Mouse (Mus musculus): Measurements from ENCODE around the gene Dpm3. TPM values are rescaled to one million over a fixed set of nuclear protein-coding genes. Genes with fewer than 3 reads are reported as not detected.
A peak's percentile ranks its signal among the peaks of the same experiment; 100 is the strongest.

Dpm3 gene
- polyA plus RNA-seq, 1 experiment from 2014 or later: 88.7 TPM

DNA sequence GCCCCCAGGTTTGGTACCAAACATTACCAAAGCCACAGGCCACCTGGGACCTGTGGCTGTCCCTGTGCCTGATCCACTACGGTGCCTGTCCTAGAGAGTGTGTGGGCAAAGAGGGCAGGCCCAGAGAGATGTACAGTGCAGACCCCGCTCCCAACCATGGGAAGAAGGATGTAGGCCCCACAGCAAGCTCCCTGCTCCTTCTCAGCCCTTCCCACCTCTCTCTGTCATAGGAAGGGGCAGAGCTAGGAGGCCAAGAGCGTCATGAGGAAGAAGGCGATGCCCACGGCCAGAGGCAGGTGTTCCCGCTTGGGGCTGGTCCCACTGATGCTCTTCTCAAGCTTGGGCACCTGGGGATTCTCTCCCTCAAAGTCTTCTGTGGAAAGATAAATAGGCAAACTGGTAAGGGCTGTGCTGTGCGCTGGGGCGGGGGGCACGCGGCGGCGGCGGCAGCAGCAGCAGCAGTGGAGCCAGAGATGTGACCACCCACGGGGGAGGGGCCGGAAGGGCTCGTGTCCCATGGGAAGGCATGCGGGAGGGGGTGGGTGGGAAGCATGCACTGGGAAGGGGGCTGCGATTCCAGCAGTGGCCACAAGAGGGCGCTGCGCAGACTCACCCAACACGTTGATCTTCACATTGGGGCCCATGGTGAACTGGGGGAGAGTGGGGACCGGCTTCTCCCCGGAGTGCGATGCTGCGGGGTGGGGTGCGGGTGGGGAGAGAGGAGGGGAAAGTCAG is 56.2 kb downstream of the Dpm3 start:
- 10% methylated on average over 25 of the region's 26 CpGs for WGBS
- Histone ChIP-seq H3K4me2 (peak overlapping the region; percentile 73), H3K4me3 (peak overlapping the region; percentile 42), H3K27me3 (peaks cover 39% of the 10 kb centered on the region), H3K36me3 (no peaks in the 10 kb centered on the region), H3K9me3 (replicated peaks) (no peaks in the 10 kb centered on the region), H3K9ac (peak overlapping the region; percentile 39; the same call in 1 of the 2 replicates), H3K27ac (no peak overlapping the region), H3K4me1 (replicated peaks) (peaks cover 47% of the 10 kb centered on the region)
- peak; percentile 28 for ATAC-seq (replicated peaks; ENCODE audit: insufficient number of reproducible peaks, insufficient read depth, low FRiP score, low read depth)

DNA sequence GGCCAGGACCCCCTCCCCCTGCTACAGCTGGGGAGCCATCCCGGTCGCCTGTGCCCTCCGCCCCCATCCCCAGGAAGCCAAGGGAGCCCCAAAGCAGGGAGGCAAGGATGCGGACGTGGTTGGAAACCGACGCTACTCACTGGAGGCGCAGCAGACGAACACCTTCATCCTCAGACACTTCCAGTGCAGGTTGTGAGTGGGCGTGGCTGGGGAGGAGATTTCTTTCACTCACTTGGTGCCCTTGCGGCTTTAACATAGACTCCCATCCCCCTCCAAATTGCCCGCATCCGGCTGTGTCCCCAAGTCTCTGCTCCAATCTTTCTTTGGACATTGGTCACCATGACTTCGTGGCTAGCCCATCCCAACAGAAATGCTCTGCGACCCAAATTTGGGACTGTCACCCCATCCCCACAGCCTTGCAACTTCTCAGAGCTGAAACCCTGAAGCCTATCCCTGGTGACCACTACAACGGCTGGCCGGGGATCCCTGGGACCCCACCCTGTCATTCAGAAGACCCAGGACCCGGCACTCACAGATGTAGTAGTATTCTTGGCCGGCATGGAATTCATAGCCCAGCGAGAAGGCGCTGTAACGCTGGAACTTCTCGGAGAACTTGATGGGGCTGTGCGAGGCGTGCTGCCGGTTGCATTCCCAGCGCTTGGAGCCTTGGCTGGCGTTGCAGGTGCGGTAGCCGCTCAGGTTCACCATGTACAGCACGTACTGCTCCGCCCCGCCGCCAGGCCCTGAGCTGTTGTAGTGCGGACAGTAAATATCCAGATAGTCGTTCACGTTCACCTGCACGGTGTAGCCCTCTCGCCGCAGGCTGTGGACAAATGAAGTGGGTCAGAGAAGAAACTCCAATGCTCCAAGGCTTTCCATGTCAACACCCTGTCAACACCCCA is 57.0 kb downstream of the Dpm3 start:
- 18% methylated on average over 40 of the region's 40 CpGs for WGBS
- Histone ChIP-seq H3K27ac (no peak overlapping the region), H3K4me1 (replicated peaks) (peaks cover 56% of the 10 kb centered on the region), H3K9ac (no peak overlapping the region), H3K36me3 (no peaks in the 10 kb centered on the region), H3K4me2 (peak overlapping the region; percentile 73), H3K9me3 (replicated peaks) (no peaks in the 10 kb centered on the region), H3K27me3 (peaks cover 47% of the 10 kb centered on the region), H3K4me3 (peak overlapping the region; percentile 42)
- no peak; the same call in 1 of the 2 replicates for ATAC-seq (replicated peaks; ENCODE audit: insufficient number of reproducible peaks, insufficient read depth, low FRiP score, low read depth)

MicroRNAs encoded within 50 kb of the gene (microRNA counts, 519-probe panel; counts per million panel counts)
- microRNA mmu-miR-92b: 1,124 counts per million, percentile 5 among the panel's probes with 10 or more counts

Small RNAs within 50 kb of the gene (microRNA-seq; reads per million reads assigned to microRNA genes)
- 185 reads per million, percentile 58 among the genes with 10 or more reads in this experiment for gene Mir92b

Other genes with a start within 250 kb of the Dpm3 start
- gene Rusc1, start 166.0 kb upstream of the Dpm3 start, polyA plus RNA-seq (2015; fragmentation: Nextera tagmentation; extraction: Ambion mirVana): 7.5 and 12.6 TPM in 2 replicates
- 0.06 TPM in 1 of 2 replicates, not detected in the other for gene Gm43738, start 158.3 kb upstream of the Dpm3 start, polyA plus RNA-seq (2015; fragmentation: Nextera tagmentation; extraction: Ambion mirVana)
- gene Fdps, start 157.4 kb upstream of the Dpm3 start, polyA plus RNA-seq (2015; fragmentation: Nextera tagmentation; extraction: Ambion mirVana): 86.6 and 124 TPM in 2 replicates
- gene Pklr, start 123.2 kb upstream of the Dpm3 start, polyA plus RNA-seq (2015; fragmentation: Nextera tagmentation; extraction: Ambion mirVana): 0.09 and 0.61 TPM in 2 replicates
- 0.52 and 1.1 TPM in 2 replicates for gene Hcn3, start 99.2 kb upstream of the Dpm3 start, polyA plus RNA-seq (2015; fragmentation: Nextera tagmentation; extraction: Ambion mirVana)
- gene Clk2, start 94.6 kb upstream of the Dpm3 start, polyA plus RNA-seq (2015; fragmentation: Nextera tagmentation; extraction: Ambion mirVana): 14.2 and 20.1 TPM in 2 replicates
- gene Scamp3, start 81.9 kb upstream of the Dpm3 start, polyA plus RNA-seq (2015; fragmentation: Nextera tagmentation; extraction: Ambion mirVana): 70.9 and 92.8 TPM in 2 replicates
- gene Fam189b, start 76.2 kb upstream of the Dpm3 start, polyA plus RNA-seq (2015; fragmentation: Nextera tagmentation; extraction: Ambion mirVana): 10.5 and 19.2 TPM in 2 replicates
- 27.3 and 34.7 TPM in 2 replicates for gene Gba, start 56.4 kb upstream of the Dpm3 start, polyA plus RNA-seq (2015; fragmentation: Nextera tagmentation; extraction: Ambion mirVana)
- 17.5 and 31.4 TPM in 2 replicates for gene Thbs3, start 44.2 kb upstream of the Dpm3 start, polyA plus RNA-seq (2015; fragmentation: Nextera tagmentation; extraction: Ambion mirVana)
- 106 and 119 TPM in 2 replicates for gene Mtx1, start 32.3 kb upstream of the Dpm3 start, polyA plus RNA-seq (2015; fragmentation: Nextera tagmentation; extraction: Ambion mirVana)
- 1.6 and 7.0 TPM in 2 replicates for gene Muc1, start 30.3 kb upstream of the Dpm3 start, polyA plus RNA-seq (2015; fragmentation: Nextera tagmentation; extraction: Ambion mirVana)
- gene Krtcap2, start 13.4 kb upstream of the Dpm3 start, polyA plus RNA-seq (2015; fragmentation: Nextera tagmentation; extraction: Ambion mirVana): 189 and 207 TPM in 2 replicates
- gene Trim46, start 13.0 kb upstream of the Dpm3 start, polyA plus RNA-seq (2015; fragmentation: Nextera tagmentation; extraction: Ambion mirVana): 0.79 and 2.2 TPM in 2 replicates
- gene Slc50a1, start 11.2 kb downstream of the Dpm3 start, polyA plus RNA-seq (2015; fragmentation: Nextera tagmentation; extraction: Ambion mirVana): 44.5 and 49.5 TPM in 2 replicates
- 35.0 and 39.9 TPM in 2 replicates for gene Efna1, start 21.8 kb downstream of the Dpm3 start, polyA plus RNA-seq (2015; fragmentation: Nextera tagmentation; extraction: Ambion mirVana)
- gene Efna3, start 63.6 kb downstream of the Dpm3 start, polyA plus RNA-seq (2015; fragmentation: Nextera tagmentation; extraction: Ambion mirVana): 0.73 and 2.7 TPM in 2 replicates
- gene Efna4, start 78.7 kb downstream of the Dpm3 start, polyA plus RNA-seq (2015; fragmentation: Nextera tagmentation; extraction: Ambion mirVana): 6.0 and 8.1 TPM in 2 replicates
- gene Adam15, start 90.6 kb downstream of the Dpm3 start, polyA plus RNA-seq (2015; fragmentation: Nextera tagmentation; extraction: Ambion mirVana): 59.8 and 71.2 TPM in 2 replicates
- not detected in 2 replicates for gene Dcst2, start 102.6 kb downstream of the Dpm3 start, polyA plus RNA-seq (2015; fragmentation: Nextera tagmentation; extraction: Ambion mirVana)
- gene Dcst1, start 105.9 kb downstream of the Dpm3 start, polyA plus RNA-seq (2015; fragmentation: Nextera tagmentation; extraction: Ambion mirVana): 0.06 and 0.18 TPM in 2 replicates
- gene Zbtb7b, start 135.4 kb downstream of the Dpm3 start, polyA plus RNA-seq (2015; fragmentation: Nextera tagmentation; extraction: Ambion mirVana): 2.3 and 3.0 TPM in 2 replicates
- 1.7 TPM in 1 of 2 replicates, not detected in the other for gene Lenep, start 143.4 kb downstream of the Dpm3 start, polyA plus RNA-seq (2015; fragmentation: Nextera tagmentation; extraction: Ambion mirVana)
- gene Flad1, start 152.5 kb downstream of the Dpm3 start, polyA plus RNA-seq (2015; fragmentation: Nextera tagmentation; extraction: Ambion mirVana): 34.0 and 35.1 TPM in 2 replicates
- 266 and 291 TPM in 2 replicates for gene Cks1b, start 159.0 kb downstream of the Dpm3 start, polyA plus RNA-seq (2015; fragmentation: Nextera tagmentation; extraction: Ambion mirVana)
- 60.6 and 79.9 TPM in 2 replicates for gene Shc1, start 159.1 kb downstream of the Dpm3 start, polyA plus RNA-seq (2015; fragmentation: Nextera tagmentation; extraction: Ambion mirVana)
- gene Pygo2, start 170.9 kb downstream of the Dpm3 start, polyA plus RNA-seq (2015; fragmentation: Nextera tagmentation; extraction: Ambion mirVana): 21.1 and 28.1 TPM in 2 replicates
- 62.4 and 64.7 TPM in 2 replicates for gene Pbxip1, start 177.3 kb downstream of the Dpm3 start, polyA plus RNA-seq (2015; fragmentation: Nextera tagmentation; extraction: Ambion mirVana)
- gene Pmvk, start 195.2 kb downstream of the Dpm3 start, polyA plus RNA-seq (2015; fragmentation: Nextera tagmentation; extraction: Ambion mirVana): 47.2 and 52.1 TPM in 2 replicates